Mouse (Mus musculus) retina, adult 2 months (tissue): Measurements from ENCODE around the gene Hoxa4.
A peak's percentile ranks its signal among the peaks of the same experiment; 100 is the strongest.

Experiments used
- DNase-seq: peaks from one replicate; pipeline ENCODE4 v3.0.0-alpha.2; 2012; ENCODE audit warnings: low read depth, low spot score

Hoxa4 gene

DNA sequence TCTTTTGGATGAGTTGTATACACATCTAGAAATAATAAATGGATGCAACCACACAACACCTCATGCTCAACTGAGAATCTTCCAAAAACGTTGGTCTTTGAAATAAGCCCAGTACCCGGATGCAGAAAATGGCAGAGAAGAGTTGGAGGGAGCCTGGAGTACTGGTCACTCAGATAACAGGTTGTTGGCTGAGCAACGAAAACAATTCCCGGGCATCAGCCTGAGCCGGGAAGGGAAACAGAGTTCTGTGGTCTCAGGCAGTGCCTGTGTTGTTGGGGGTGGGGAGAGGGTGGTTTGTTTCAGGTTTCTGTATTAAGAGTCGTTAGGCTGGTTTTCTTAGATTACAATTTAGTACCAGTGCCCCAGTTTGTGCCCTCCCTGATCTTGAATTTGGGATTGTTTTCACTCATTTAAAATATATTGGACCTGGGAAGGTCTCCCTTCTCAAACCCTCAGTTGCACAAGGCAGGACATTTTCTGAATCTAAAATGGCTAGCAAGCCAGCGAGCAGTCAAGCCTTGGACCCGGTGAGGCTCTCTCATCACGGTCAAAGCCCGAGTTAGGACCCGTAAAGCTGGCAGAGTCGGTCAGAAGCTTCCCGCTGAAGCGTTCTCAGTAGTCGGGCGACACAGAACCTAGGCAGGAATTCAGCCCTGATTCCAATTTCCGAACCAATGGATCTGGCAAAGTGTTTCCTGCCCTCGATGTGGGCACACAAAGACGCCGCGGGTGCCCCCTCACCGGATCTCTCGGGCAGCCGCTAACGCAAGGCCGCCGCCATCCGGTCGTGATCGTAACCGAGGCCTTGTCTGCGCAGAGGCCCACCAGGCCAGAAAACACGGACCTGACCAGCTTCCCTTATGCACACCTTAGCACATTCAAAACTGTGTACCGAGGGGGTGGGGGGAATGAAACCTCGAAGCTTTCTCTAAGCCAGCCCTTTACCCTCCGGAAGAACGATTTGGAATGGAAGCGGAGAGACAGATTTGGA, 37.2 kb upstream of the Hoxa4 start:
- no peak for DNase-seq

DNA sequence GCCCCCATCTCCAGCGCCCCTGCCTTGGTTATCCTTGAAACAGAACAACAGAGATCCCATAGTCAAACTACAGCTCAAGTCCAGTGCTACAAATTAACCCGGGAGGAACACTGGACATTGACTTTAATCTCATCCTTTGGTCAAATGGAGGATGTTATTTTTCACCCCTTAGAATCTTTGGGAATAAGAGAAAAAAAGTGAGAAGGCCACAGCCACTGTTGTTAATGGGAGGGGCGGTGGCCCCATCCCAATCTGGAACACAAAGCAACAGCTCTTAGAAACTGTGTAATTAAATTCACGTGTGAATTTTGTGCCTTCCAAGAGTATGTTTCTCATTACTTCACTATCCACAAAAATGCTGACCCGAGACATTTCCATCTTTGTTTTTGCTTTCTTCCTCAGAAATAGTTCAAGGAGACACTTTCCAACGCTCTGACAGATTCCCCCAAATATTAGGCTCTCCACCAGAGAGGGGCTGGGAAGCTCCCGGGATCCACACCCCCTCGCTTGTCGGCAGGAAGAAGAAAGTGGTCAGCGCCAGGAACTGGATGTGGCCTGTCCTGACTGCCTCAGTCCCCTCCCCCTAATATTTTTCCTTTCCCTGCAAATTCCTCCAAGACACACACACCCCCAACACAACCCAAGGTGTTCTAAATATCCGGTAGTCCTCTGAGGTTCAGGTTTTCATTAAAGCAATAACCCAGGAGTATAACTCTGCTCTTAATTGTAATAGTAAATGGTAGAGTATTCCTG, 36.1 kb upstream of the Hoxa4 start:
- DNase-seq = no peak

- DNase-seq = no peak
Observed at GRCm38 (mm10) chr6:52226569-52227257, 35.2 kb upstream of the Hoxa4 start.

DNA sequence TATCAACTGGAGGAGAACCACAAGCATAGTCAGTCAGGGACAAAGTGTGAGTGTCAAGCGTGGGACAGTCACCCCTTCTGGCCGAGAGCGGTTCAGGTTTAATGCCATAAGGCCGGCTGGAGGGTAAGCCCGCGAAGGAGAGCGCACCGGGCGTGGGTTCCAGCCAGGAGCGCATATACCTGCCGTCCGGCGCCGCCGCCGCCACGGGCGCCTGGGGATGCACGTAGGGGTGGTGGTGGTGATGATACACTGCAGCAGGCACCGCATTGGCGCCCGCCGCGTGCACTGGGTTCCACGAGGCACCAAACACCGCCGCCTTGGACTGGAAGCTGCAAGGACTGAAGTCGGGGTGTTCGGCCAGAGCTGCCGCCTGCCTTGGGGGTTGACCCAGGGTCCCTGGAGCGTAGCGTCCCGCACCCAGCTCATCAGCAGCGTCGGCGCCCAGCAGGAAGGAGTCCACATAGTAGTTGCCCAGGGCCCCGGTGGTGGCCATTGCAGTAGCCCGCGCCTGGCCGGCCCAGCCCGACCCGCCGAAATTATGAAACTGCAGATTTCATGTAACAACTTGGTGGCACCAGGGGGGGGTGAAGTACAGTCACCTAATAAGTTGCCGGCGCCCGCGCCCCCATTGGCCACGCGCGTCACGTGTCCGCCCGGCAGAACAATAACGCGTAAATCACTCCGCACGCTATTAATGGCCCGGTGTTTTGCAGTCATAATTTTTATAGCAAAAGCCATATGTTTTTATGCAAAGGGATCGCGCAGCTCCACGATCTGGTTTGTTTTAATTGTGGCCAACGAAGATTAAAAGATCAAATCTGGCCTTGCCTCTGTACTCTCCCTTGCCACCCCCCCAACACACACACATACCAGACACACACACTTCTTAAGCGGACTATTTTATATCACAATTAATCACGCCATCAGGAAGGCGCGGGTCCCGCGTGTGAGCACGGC, 34.3 kb upstream of the Hoxa4 start:
- no peak for DNase-seq

DNA sequence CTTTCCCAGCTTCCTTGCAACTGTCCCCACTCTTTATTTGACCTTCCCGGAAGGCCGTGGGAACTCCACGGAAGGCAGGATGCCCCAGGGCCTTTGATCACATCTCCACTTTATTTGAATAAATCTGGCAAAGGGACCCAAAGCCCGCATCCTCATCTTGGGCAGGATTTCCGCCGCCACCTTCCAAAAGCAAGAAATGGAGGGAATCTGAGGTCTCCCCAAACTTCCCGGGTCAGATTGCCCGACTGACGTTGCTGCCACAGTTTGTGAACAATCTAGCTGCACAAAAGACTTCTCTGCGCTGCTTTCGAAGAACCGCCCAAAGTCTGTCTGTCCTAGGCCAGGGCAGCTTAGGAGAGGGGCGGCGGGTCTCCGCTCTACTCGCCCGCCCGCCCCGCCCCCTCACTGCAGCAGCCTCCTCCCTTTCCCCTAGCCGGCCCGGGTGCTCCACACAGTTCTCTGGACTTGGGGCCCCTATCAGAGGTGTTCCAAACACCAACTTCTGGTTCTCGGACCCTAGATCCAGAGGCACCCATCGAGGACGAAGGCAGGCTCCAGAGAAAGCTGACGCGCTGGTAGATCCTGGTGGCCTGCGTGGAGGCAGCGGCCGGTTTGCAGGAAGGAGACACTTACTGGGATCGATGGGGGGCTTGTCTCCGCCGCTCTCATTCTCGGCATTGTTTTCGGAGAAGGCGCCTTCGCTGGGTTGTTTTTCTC, 33.5 kb upstream of the Hoxa4 start:
- DNase-seq = no peak

DNA sequence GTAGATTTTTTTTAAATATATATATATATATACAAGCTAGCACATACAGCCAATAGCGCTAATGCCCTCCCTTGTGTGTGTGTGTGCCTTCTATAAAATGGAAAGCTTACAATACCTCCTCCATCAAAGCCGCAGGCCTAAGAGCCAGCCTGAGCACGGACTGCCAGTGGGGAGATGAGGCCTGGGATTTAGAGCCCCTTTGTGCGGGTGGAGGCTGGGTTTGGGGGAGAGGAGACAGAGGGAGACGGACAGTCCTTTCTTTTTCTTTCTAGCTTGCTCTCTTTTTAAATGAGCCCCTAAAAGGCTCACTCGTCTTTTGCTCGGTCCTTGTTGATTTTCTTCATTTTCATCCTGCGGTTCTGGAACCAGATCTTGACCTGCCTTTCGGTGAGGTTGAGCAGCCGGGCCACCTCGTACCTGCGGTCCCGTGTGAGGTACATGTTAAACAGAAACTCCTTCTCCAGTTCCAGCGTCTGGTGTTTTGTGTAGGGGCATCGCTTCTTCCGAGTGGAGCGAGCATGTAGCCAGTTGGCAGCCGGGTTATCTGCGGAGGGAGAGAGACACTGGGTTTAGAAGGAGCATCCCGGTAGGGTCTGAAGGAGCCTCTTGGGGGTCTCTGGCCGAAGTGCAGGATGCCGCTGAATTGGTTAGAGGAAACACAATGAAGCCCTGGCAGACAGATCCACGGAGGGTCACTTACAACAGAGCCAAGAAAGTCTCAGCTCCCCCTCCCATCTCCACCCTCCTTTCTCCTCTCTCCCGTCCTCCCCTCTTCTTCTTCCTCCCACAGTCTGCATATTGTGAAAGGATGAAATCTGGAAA, 32.6 kb upstream of the Hoxa4 start:
- DNase-seq = no peak

DNA sequence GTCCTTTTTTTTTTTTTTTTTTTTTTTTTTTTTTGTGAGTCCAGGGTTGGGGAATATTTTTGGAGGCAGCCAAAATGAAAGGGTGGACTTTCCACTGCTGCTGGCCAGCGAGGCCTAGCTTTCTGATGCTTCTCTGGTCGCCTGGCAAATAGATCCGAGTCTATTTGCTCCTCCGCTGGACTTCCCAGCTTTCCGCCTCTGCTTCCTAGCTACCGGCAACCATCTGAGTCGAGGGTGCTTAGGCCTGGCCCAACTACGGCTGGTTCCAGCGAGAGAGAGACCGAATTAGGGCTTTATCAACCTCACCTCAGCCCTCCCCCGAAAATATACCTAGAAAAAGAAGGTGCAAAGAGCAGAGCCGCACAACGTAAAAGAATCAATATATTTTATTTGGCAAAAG, 31.2 kb upstream of the Hoxa4 start:
- no peak for DNase-seq

DNA sequence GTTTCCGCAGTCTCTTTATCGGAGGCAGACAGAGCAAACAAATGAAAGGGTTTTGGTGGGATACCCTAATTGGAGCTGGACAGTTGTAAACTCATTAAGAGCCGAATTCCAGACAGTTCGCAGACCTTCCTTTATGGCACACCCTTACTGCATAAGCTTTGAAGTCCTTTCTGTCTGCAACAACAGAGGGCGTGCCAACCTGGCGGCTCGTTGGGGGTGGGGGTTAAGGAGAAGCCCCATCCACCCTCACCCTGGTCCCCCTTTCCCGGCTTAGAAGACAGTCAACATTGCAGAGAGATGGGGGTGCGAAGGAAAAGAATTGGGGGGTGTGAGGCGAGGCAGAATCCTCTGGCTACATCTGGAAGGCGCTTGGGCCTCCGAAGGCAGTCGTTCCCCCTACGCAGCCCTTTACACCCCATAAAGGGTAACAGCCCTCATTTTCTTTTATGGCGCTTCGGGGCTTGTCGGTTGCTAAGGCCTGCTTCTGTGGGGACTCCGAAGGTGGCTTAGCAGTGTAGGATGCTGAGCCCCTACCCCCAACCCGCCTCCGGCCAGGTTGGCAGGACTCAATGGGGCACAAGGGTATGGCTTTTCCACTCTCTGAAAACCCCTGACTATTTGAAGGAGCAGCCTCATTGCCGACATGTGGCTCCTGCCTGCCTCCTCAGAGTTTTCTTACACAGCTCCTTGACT, 30.6 kb upstream of the Hoxa4 start:
- no peak for DNase-seq

DNA sequence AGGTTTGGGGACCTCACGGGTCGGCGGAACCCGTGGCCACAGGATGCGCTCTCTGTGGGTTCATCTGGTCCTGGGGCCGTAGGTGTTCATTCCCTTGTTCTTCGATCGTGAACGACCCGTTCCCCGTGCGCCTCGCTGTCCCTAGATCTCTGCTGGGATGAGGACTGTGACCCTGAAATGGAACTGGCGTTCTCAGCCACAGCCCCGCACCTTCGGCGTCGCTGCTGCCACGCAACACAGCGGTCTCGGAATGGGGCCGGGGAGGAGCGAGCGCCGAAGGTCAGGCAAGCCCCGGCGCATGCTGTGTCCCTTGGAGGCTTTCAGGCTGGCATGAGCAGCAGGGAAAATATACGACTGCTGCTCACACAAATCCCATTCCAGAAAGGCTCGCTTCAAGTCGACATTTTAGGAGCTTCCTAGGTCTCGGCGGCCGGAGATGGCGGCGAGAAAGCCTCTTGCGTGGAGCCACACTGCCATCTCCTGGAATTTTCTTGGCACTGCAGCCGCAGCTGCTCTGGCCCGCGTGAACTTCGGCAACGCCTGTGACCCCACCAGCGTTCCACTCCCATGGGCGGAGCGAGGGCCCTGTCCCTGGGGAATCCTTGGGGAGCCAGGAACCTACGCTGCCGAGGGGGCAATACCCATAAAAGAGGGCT, 29.9 kb upstream of the Hoxa4 start, which contains the start of gene Hoxa7:
Gene Hoxa7 (minus strand): TSS at position 518 of the 656 bp plus-strand sequence.
- peak; percentile 59 for DNase-seq

GRCm38 (mm10) chr6:52220865-52221310, 29.3 kb upstream of the Hoxa4 start:
- DNase-seq = no peak

GRCm38 (mm10) chr6:52220003-52220864, 28.7 kb upstream of the Hoxa4 start:
- DNase-seq = no peak

GRCm38 (mm10) chr6:52219234-52219942, 27.8 kb upstream of the Hoxa4 start:
- DNase-seq = no peak

DNA sequence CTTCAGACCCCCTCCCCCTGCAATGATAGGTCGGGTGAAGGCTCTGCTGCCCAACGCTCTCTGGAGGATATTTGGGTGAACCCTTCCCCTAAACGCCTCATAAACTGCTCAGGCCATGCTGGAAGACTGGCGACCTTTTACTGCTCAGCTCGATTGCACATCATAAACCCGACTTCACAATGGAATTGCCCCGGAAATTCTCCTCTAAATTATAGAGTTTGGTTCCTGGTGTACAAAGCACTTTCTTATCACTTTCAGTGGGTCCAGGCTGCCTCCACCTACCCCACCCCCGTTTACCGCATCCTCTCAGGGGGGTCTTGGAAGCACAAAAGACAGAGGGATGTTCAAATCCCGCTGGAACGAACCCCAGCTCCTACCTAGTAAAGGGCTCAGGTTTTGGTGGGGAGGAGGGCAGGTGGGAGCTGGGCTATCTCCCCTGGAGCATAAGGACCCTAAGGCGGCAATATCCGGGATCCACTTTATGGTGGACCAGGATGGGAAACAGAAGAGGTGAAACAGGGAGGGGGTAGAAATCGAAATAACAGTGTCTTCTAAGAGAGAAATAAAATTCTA, 27.2 kb upstream of the Hoxa4 start:
- no peak for DNase-seq

DNA sequence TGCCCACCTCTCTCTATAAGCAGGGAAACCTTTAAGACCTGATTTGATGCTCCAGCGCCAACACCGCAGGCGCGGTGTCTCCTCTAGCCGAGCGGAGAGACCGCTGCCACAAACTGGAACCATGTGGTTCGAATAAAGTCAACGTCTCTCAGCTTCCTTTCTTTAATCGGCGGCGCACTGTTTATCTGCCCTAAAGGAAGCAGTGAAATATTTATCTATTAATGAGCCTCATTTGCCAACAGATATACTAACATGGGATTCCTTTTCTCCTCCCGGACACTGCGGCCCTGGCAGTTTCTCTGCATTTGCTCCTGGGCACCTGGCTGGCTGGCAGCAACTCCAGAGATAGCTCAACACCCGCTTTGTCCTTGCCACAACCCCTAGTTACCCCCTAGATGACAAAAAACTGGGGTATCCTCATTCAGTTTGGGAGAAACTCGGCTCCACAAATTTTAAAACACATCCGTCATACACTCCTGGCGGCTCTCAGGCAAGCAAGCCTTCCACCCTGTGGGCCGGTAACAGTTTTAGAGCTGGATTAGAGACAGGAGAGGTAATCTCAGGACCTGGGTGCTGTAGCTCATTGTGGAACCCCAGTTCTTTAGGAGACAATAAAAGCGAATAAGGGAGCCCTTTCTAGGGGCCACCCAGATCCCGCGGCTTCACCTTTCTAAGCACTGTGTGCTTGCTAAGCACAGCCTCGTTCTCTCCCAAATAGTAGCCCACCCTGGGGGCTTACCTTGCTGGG, 26.5 kb upstream of the Hoxa4 start:
- DNase-seq = no peak

- DNase-seq = no peak
Observed at GRCm38 (mm10) chr6:52217459-52217768, 25.9 kb upstream of the Hoxa4 start.
